Mouse (Mus musculus) splenic B cell, adult 2 months (primary cell): ENCODE data around the gene Cox5b.

Experiments
- DNase-seq: peaks from one replicate; pipeline ENCODE4 v3.0.0-alpha.2; 2011; ENCODE audit warnings: low read depth, low spot score
- H3K27me3 ChIP-seq: 2 replicates; pipeline ENCODE4 v1.6.1; 2012; ENCODE audit warnings: mild to moderate bottlenecking, low read length, moderate library complexity, mixed read lengths; ENCODE audit not compliant: control insufficient read depth, poor library complexity, insufficient read depth, severe bottlenecking
- H3K36me3 ChIP-seq: 2 replicates; pipeline ENCODE4 v1.6.1; 2012; ENCODE audit warnings: mild to moderate bottlenecking, low read length, moderate library complexity, mixed read lengths; ENCODE audit not compliant: control insufficient read depth, poor library complexity, insufficient read depth, severe bottlenecking

Gene Cox5b

GRCm38 (mm10) chr1:36709854-36710280 lies 18.6 kb downstream of the Cox5b start, which contains the start of gene 4933424G06Rik:
Gene 4933424G06Rik, plus strand, starts transcription at chr1:36710149.
- H3K36me3 ChIP-seq, result no peaks in the 10 kb centered on the region; the same call in 1 of the 2 replicates
- DNase-seq, result peak; percentile 98
- no peaks in the 10 kb centered on the region for H3K27me3 ChIP-seq

- no peaks in the 10 kb centered on the region; the same call in 1 of the 2 replicates for H3K36me3 ChIP-seq
- DNase-seq, result no peak
- no peaks in the 10 kb centered on the region for H3K27me3 ChIP-seq
Measured at GRCm38 (mm10) chr1:36711104-36711503, 19.9 kb downstream of the Cox5b start.

GRCm38 (mm10) chr1:36714311-36714710 lies 23.1 kb downstream of the Cox5b start, which contains the start of gene Actr1b:
Gene Actr1b, minus strand, starts transcription at chr1:36714422.
- DNase-seq, result no peak
- Histone ChIP-seq H3K36me3 (no peaks in the 10 kb centered on the region), H3K27me3 (no peaks in the 10 kb centered on the region)

- no peaks in the 10 kb centered on the region for H3K36me3 ChIP-seq
- no peaks in the 10 kb centered on the region for H3K27me3 ChIP-seq
- no peak for DNase-seq
Measured at GRCm38 (mm10) chr1:36718786-36719185, 27.5 kb downstream of the Cox5b start.

GRCm38 (mm10) chr1:36723146-36724056 lies 32.2 kb downstream of the Cox5b start:
- DNase-seq, result no peak
- H3K27me3 ChIP-seq, result no peaks in the 10 kb centered on the region

GRCm38 (mm10) chr1:36724057-36724431 lies 32.8 kb downstream of the Cox5b start:
- DNase-seq, result no peak
- Histone ChIP-seq H3K36me3 (no peaks in the 10 kb centered on the region), H3K27me3 (no peaks in the 10 kb centered on the region)

More at GRCm38 (mm10) chr1:36723146-36724056, 32.2 kb downstream of the Cox5b start:
- no peaks in the 10 kb centered on the region for H3K36me3 ChIP-seq

GRCm38 (mm10) chr1:36737300-36737699 lies 46.1 kb downstream of the Cox5b start:
- Histone ChIP-seq H3K36me3 (no peaks in the 10 kb centered on the region), H3K27me3 (no peaks in the 10 kb centered on the region)
- DNase-seq, result peak; percentile 89

GRCm38 (mm10) chr1:36739231-36739630 lies 48.0 kb downstream of the Cox5b start:
- DNase-seq, result no peak
- Histone ChIP-seq H3K36me3 (no peaks in the 10 kb centered on the region), H3K27me3 (no peaks in the 10 kb centered on the region)

GRCm38 (mm10) chr1:36743046-36743445 lies 51.8 kb downstream of the Cox5b start:
- H3K36me3 ChIP-seq, result no peaks in the 10 kb centered on the region
- DNase-seq, result no peak
- H3K27me3 ChIP-seq, result no peaks in the 10 kb centered on the region
